Mouse (Mus musculus) CH12F3 (cell line): ENCODE measurements around the gene Smc4.

Experiments used
- in situ Hi-C: fragments of 300-500 bp; cut with MboI; formaldehyde crosslinking; loops from 2 replicates; pipeline ENCODE4 v1.14.3; 2020; ENCODE audit warnings: low sequenced_read_pairs

The Smc4 gene

DNA sequence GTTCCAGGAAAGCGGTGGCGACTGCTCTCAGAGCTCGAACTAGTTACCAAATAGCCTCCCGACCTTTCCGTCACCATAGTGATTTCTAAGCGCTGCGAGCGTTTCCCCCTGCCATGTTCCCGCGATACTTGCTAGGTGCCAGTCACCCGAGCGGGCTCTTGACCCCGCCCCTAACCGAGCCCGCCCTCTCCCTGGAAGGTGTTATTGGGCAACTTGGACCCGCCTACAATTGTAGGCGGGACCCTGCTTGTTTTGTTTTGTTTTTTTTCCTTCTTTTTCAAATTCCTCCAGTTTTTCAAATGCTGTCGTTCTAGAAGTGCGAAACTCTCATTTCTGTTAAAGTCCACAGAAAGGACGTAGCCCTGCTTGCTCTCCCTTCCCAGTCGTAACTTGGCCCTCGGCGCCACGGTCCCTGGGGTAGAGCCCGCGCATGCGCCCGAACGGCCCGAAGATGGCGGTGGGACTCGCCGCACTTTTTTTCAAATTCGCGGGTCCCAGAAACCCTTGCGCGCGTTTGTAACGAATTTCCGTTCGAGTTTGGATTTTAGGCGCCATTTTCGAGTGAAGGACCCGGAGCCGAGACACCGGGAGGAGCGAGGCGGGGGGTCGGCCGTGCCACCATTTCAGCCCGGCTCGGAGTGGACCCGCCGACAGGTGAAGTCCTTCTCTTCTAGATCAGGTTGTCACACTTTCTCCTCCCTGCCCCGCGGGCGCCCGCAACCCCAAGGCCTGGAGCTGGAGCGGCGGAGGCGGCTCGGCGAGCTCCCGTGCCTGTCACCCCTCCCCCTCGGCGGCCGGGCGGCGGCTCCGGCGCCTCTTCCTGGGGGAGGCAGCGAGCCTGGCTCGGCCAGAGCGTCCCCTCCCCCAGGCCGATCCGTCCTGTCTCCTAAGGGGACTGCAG, at the start of gene Smc4, which contains the start of gene Ift80:
TSS of gene Smc4 (plus strand) at position 302 of the 901 bp plus-strand sequence.
TSS of gene Ift80 (minus strand) at position 134 of the 901 bp plus-strand sequence.
- in situ Hi-C loops = no loop called here

DNA sequence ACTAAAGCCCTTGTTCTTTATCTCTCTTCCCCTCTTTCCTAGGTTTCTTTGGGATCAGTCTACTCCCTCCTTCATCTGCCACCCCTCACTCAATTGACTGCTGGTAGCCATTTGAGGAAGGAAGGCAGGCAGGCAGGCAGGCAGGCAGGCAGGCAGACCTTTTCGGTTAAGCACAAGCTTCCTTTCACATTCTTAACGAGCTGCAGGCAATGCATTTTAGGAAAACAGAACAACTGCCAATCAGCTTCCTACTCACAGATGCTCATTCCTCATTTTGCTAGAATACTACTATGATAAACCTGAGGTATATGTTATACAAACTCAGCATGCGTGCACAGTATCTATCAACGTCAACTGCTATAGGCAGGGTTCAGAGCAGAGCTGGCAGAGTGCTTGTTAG, 48.1 kb upstream of the Smc4 start:
- in situ Hi-C loops = loop anchor here (25.0 kb wide), 1 partner anchor 244 kb away; no protein-coding TSS in a partner anchor

- in situ Hi-C loops = loop anchor here (25.0 kb wide), 1 partner anchor 245 kb away; no protein-coding TSS in a partner anchor
These were observed 47.1 kb upstream of the Smc4 start for GRCm38 (mm10) chr3:68957413-68957812.

DNA sequence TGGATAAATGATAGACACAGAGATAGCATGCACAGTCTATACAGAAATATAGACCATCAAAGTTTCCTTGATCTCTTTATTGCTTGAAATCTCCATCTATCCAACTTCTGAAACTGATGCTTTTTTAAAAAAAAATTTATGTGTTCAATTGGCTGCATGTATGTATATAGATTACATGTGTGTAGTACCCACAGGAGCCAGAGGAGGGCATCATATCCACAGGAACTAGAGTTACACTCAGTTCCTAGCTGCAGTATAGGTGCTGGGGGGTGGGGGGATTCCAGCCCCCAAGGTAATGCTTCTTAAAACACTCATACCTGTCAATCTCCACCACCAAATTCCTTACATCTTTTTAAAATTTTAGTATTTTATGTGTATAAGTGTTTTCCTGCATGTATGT, 39.9 kb upstream of the Smc4 start:
- in situ Hi-C loops = loop anchor here (25.0 kb wide), 1 partner anchor 252 kb away; no protein-coding TSS in a partner anchor

GRCm38 (mm10) chr3:68966527-68967285, 37.8 kb upstream of the Smc4 start:
- in situ Hi-C loops = loop anchor here (25.0 kb wide), 1 partner anchor 254 kb away; no protein-coding TSS in a partner anchor

GRCm38 (mm10) chr3:68967404-68967803, 37.1 kb upstream of the Smc4 start:
- in situ Hi-C loops = loop anchor here (25.0 kb wide), 1 partner anchor 255 kb away; no protein-coding TSS in a partner anchor

GRCm38 (mm10) chr3:68969091-68969590, 35.4 kb upstream of the Smc4 start:
- in situ Hi-C loops = loop anchor here (25.0 kb wide), 1 partner anchor 257 kb away; no protein-coding TSS in a partner anchor

GRCm38 (mm10) chr3:68973574-68973973, 31.0 kb upstream of the Smc4 start:
- in situ Hi-C loops = loop anchor here (25.0 kb wide), 1 partner anchor 261 kb away; no protein-coding TSS in a partner anchor

GRCm38 (mm10) chr3:68974639-68975532, 29.7 kb upstream of the Smc4 start:
- in situ Hi-C loops = loop anchor here (25.0 kb wide), 1 partner anchor 263 kb away; no protein-coding TSS in a partner anchor

DNA sequence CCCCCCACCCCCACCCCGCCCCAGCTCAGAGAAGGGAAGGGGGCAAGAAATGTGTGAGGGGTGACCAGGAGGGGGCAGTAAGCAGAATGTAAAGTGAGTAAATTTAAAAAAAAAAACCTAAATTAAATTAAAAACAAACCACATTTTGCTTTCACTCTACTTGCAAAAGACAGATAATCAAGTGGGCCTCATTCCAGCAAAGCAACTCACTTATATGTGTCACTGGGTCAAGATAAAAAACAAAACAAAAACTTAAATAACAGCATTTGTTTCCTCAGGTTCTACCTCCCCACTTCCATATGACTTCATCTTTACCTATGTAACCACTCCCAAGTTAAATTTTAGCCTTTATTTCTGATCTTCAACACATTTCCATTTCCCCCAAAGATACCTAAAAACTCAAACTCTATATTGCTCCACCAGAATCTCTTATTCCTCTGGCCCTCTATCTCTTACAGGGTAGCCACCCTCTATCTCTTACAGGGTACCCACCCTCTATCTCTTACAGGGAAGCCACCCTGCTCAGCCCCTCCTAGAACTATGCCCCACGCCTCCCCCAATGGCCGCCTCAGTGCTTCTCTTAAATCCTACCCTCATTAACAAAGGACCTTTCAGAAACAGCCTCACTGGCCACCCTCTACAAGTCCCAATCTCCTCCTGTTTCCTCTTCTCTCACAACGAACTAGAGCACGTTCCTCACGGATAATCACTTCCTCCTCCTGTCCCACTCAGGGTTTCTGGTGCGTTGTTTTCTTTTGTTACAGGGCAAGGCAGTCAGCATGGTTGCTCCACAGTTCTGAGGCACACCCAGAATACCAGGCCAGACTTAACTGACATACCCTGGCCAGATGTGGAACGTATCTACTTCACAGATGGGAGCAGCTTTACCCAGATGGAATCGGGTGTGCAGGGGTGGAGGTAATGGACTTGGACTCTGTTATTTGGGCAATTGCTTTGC, 28.7 kb upstream of the Smc4 start:
- in situ Hi-C loops = no loop called here

DNA sequence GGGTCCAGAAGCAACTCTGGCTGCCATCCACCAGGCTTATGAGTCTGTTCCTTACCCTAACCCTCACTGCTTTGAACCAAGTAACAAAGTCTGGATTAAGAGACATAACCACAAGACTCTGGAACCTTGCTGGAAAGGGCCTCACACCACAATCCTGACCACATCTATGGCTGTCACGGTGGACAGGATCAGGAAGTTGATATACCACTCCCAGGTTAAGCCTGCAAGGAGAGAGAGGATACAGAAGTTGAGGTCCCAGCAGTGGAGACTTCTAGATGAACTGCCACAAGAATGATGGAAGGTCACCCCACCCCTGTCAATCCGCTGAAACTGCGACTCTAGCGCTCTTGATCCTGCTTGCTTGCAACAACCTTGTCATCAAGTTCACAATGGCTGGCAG, 26.8 kb upstream of the Smc4 start:
- in situ Hi-C loops = no loop called here

- in situ Hi-C loops = no loop called here
These were observed 25.4 kb upstream of the Smc4 start for GRCm38 (mm10) chr3:68979187-68979586.

DNA sequence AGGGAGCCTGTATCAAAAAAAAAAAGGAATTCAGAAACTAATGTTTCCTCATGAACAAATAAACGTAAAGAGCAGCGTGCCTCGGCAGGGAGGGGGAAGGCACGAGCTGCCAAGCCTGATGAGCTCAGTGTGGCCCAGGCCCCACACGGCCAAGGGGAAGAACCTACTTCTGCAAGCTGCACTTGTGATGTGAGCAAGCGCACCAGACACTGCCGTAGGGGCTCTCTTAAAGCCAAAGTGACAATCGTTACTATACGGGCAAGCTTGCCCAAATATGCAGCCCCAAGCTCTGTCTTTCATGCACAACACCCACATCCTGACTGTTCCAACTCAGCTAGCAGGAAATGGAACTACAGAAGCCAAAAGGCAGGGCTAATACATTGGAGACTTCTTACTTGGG, 23.6 kb upstream of the Smc4 start:
- in situ Hi-C loops = no loop called here

GRCm38 (mm10) chr3:68986550-68986949, 18.0 kb upstream of the Smc4 start:
- in situ Hi-C loops = no loop called here

GRCm38 (mm10) chr3:69002781-69003180, 1.8 kb upstream of the Smc4 start:
- in situ Hi-C loops = no loop called here

DNA sequence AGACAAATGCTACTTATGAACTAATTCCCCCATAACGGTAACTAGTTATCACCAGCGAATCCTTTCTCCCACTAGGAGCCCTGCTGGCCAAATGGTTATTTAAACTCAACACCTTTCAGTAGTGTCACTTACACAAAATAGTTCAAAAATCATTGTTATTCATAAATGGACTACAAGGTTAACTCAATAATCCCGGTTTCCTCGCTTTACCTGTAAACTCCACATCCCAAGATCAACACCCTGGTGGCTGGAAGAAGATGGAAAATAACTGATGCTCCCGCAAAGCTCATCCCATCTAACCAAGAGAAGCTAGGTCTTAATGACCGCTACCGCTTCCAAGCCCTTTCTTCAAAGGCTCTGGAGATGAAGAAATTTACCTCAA, 492 bp upstream of the Smc4 start:
- in situ Hi-C loops = no loop called here

GRCm38 (mm10) chr3:69005338-69006245, 1.1 kb downstream of the Smc4 start:
- in situ Hi-C loops = no loop called here

- in situ Hi-C loops = no loop called here
These were observed 1.8 kb downstream of the Smc4 start for GRCm38 (mm10) chr3:69006246-69006760.
